Mouse (Mus musculus) G1E (cell line): ENCODE data around the gene St3gal5. TPM values are rescaled to one million over a fixed set of nuclear protein-coding genes. Genes with fewer than 3 reads are reported as not detected.
A peak's percentile ranks its signal among the peaks of the same experiment; 100 is the strongest.

Experiments
- ATAC-seq: 2 replicates; pipeline ENCODE4 v1.8.0; 2016; ENCODE audit warnings: mild to moderate bottlenecking; ENCODE audit not compliant: insufficient number of reproducible peaks, poor library complexity, low FRiP score, severe bottlenecking; ENCODE audit errors: extremely low read depth
- DNase-seq: peaks from one replicate; pipeline ENCODE4 v3.0.0; 2012; ENCODE audit warnings: low spot score
- H3K27me3 ChIP-seq: 2 replicates; pipeline ENCODE4 v1.6.1; 2012; ENCODE audit warnings: mild to moderate bottlenecking, low read length, inconsistent platforms; ENCODE audit not compliant: insufficient read depth
- H3K36me3 ChIP-seq: replicated peaks from 2 replicates; pipeline ENCODE3; 2012; ENCODE audit warnings: mild to moderate bottlenecking, inconsistent platforms
- H3K4me1 ChIP-seq: 2 replicates; pipeline ENCODE4 v1.6.1; 2012; ENCODE audit warnings: low read depth, low read length, inconsistent platforms, mixed read lengths; ENCODE audit not compliant: insufficient read depth
- H3K4me3 ChIP-seq: 2 replicates; pipeline ENCODE4 v1.5.1; 2012; ENCODE audit warnings: low read depth, mild to moderate bottlenecking, inconsistent platforms, low read length, moderate library complexity, mixed read lengths
- H3K9me3 ChIP-seq: replicated peaks from 2 replicates; pipeline ENCODE4 v1.6.1; 2012; ENCODE audit warnings: inconsistent platforms
- CTCF ChIP-seq: IDR thresholded peaks from 2 replicates; pipeline ENCODE4 v1.5.1; 2012; ENCODE audit warnings: low read depth, low read length, inconsistent platforms, mixed read lengths
- GATA1 ChIP-seq: IDR thresholded peaks from 2 replicates; pipeline ENCODE4 v1.6.1; 2012; ENCODE audit warnings: borderline replicate concordance, low read length, inconsistent platforms, mixed read lengths
- GATA2 ChIP-seq: IDR thresholded peaks from 2 replicates; pipeline ENCODE4 v1.6.1; 2012; ENCODE audit warnings: low read depth, low read length, inconsistent platforms, borderline replicate concordance
- POLR2AphosphoS5 ChIP-seq: IDR thresholded peaks from 2 replicates; pipeline ENCODE4 v1.6.1; 2012; ENCODE audit warnings: low read depth, low read length, inconsistent platforms; ENCODE audit not compliant: insufficient replicate concordance
- TAL1 ChIP-seq: conservative IDR thresholded peaks from 2 replicates; pipeline ENCODE4 v1.6.1; 2012; ENCODE audit warnings: low read depth, low read length, inconsistent platforms, mixed read lengths
- polyA plus RNA-seq: library from polyadenylated mRNA; stranded (reverse); fragments of >175 nt; gene quantifications from 2 replicates; pipeline ENCODE4 v1.2.3, GENCODE M21; 2012
- total RNA-seq, 2 experiments: library from RNA; stranded (forward) in 1 of 2; stranded (reverse) in 1 of 2; fragments of 200-1000 nt in 1 of 2; fragments of >200 nt in 1 of 2; fragmentation: Nextera tagmentation in 1 of 2; gene quantifications; 2 replicates each; pipeline ENCODE4 v1.2.3; 2014 to 2017

Gene St3gal5
- total and polyA plus RNA-seq, 3 experiments = 51.0 to 107 (median 70.0) TPM

- peak; percentile 82 for ATAC-seq
- Histone ChIP-seq H3K36me3 (peaks cover 50% of the 10 kb centered on the region), H3K4me3 (peak overlapping the region; percentile 52; the same call in 1 of the 2 replicates), H3K9me3 (no peaks in the 10 kb centered on the region), H3K4me1 (peaks cover 88% of the 10 kb centered on the region), H3K27me3 (no peaks in the 10 kb centered on the region)
- DNase-seq = peak; percentile 64
- TF ChIP-seq CTCF (no peak), TAL1 (peak; percentile 80), GATA1 (no peak), POLR2AphosphoS5 (no peak), GATA2 (0 out of 2 replicates have a peak, but pooled peaks have one; percentile 6)
Observed at GRCm38 (mm10) chr6:72108941-72109892, 11.8 kb downstream of the St3gal5 start.

GRCm38 (mm10) chr6:72110577-72110976, 13.2 kb downstream of the St3gal5 start:
- DNase-seq (peak; percentile 64), ATAC-seq (peak; percentile 35; the same call in 1 of the 2 replicates)
- no peaks in the 10 kb centered on the region for H3K27me3 ChIP-seq
- no peaks in the 10 kb centered on the region for H3K9me3 ChIP-seq
- H3K4me1 ChIP-seq = peaks cover 90% of the 10 kb centered on the region
- H3K4me3 ChIP-seq = peak overlapping the region; percentile 30; the same call in 1 of the 2 replicates
- peaks cover 56% of the 10 kb centered on the region for H3K36me3 ChIP-seq
- TF ChIP-seq TAL1 (0 out of 2 replicates have a peak, but pooled peaks have one; percentile 15), POLR2AphosphoS5 (no peak)

GRCm38 (mm10) chr6:72112575-72112974, 15.2 kb downstream of the St3gal5 start:
- ATAC-seq = no peak
- H3K27me3 ChIP-seq = no peaks in the 10 kb centered on the region
- H3K4me1 ChIP-seq = peaks cover 89% of the 10 kb centered on the region
- no peaks in the 10 kb centered on the region for H3K9me3 ChIP-seq
- TF ChIP-seq GATA1 (no peak), TAL1 (no peak), POLR2AphosphoS5 (no peak), CTCF (no peak)
- peak overlapping the region; percentile 54; the same call in 1 of the 2 replicates for H3K4me3 ChIP-seq
- H3K36me3 ChIP-seq = peaks cover 54% of the 10 kb centered on the region
- DNase-seq = no peak

- DNase-seq = no peak
- Histone ChIP-seq H3K27me3 (no peaks in the 10 kb centered on the region), H3K36me3 (peaks cover 54% of the 10 kb centered on the region), H3K4me1 (peaks cover 88% of the 10 kb centered on the region), H3K9me3 (no peaks in the 10 kb centered on the region), H3K4me3 (no peak overlapping the region)
- ATAC-seq = no peak
- no peak for TF ChIP-seq GATA2
- no peak for TF ChIP-seq TAL1
- TF ChIP-seq CTCF = no peak
- TF ChIP-seq POLR2AphosphoS5 = no peak
- TF ChIP-seq GATA1 = no peak
Observed at GRCm38 (mm10) chr6:72113093-72113702, 15.8 kb downstream of the St3gal5 start.

- ATAC-seq (no peak), DNase-seq (no peak)
- H3K27me3 ChIP-seq = no peaks in the 10 kb centered on the region
- H3K4me1 ChIP-seq = peaks cover 83% of the 10 kb centered on the region
- H3K4me3 ChIP-seq = no peak overlapping the region; the same call in 1 of the 2 replicates
- no peaks in the 10 kb centered on the region for H3K9me3 ChIP-seq
- H3K36me3 ChIP-seq = peaks cover 64% of the 10 kb centered on the region
- no peak for TF ChIP-seq POLR2AphosphoS5
- TF ChIP-seq GATA2 = no peak
- TF ChIP-seq CTCF = no peak
- no peak for TF ChIP-seq TAL1
- TF ChIP-seq GATA1 = no peak
Observed at GRCm38 (mm10) chr6:72114902-72115301, 17.5 kb downstream of the St3gal5 start.

- Histone ChIP-seq H3K9me3 (no peaks in the 10 kb centered on the region), H3K4me3 (no peak overlapping the region), H3K4me1 (peaks cover 87% of the 10 kb centered on the region), H3K27me3 (no peaks in the 10 kb centered on the region), H3K36me3 (peaks cover 73% of the 10 kb centered on the region)
- ATAC-seq (no peak), DNase-seq (no peak)
- no peak for TF ChIP-seq GATA2
- TF ChIP-seq GATA1 = no peak
- TF ChIP-seq TAL1 = no peak
- TF ChIP-seq CTCF = no peak
- TF ChIP-seq POLR2AphosphoS5 = no peak
Observed at GRCm38 (mm10) chr6:72117322-72117968, 20.1 kb downstream of the St3gal5 start.
